Mouse (Mus musculus): Measurements from ENCODE around the gene Hist2h2be. TPM values are rescaled to one million over a fixed set of nuclear protein-coding genes. Genes with fewer than 3 reads are reported as not detected.
A peak's percentile ranks its signal among the peaks of the same experiment; 100 is the strongest.
"Not testable (repeated sequence)": the region's sequence is repeated elsewhere in the genome, so short reads cannot be mapped to it uniquely, and the experiment has no call there.

Gene Hist2h2be
- polyA plus RNA-seq, 1 experiment: 8.0 TPM

DNA sequence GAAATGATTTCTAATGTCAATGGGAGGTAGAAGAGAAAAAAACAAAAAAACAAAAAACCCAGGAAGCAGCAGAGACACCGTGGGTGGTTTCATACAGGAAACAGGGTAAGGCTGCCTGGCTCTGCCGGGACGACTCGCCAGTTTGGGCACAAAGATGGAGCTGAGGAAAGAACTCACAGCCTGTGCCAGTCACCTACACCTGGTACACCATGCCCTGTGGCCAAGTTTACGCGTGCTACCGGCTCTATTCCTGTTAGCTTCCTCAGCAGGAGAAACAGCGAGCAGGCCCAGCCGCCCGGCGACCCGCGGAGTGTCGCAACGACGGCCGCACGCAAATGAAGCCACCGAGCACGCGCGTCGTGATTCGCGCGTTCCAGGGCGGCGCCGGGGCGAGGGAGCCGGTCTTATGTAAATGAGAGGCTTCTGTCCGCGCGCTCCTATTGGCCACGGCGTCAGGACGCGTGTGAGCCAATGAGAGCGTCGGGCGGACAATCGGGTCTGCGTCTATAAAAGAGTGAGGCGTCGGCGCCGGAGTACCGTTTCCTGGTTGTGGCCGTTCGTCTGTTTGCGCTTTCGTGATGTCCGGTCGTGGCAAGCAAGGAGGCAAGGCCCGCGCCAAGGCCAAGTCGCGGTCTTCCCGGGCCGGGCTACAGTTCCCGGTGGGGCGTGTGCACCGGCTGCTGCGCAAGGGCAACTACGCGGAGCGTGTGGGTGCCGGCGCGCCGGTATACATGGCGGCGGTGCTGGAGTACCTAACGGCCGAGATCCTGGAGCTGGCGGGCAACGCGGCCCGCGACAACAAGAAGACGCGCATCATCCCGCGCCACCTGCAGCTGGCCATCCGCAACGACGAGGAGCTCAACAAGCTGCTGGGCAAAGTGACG, 24.3 kb downstream of the Hist2h2be start, which contains the start of gene Hist2h2aa1:
Gene Hist2h2aa1, plus strand, starts transcription at position 495 of the 884 bp plus-strand sequence.
- Histone ChIP-seq H3K4me3 (replicated peaks; ENCODE audit: insufficient read depth, low read depth, low read length) (peak within 1 kb of the TSS; percentile 71), H3K4me1 (ENCODE audit: control insufficient read depth, insufficient read depth, low read length) (peaks cover 10% of the 10 kb centered on the region), H3K27ac (ENCODE audit: insufficient read depth, low read length) (peak within 1 kb of the TSS; percentile 93)
- H3K27me3 ChIP-seq (ENCODE audit: control insufficient read depth, insufficient read depth, low read length): not testable (repeated sequence)
- peak; percentile 92 to 93 for DNase-seq
- WGBS: under 1% methylated on average over 45 of the region's 88 CpGs
- peak; percentile 58 for TF ChIP-seq POLR2A (IDR thresholded peaks at IDR 0.05; ENCODE audit: borderline replicate concordance, insufficient read depth, low read length)

GRCm38 (mm10) chr3:96246018-96246417, 25.1 kb downstream of the Hist2h2be start:
- H3K27me3 ChIP-seq (ENCODE audit: control insufficient read depth, insufficient read depth, low read length); DNase-seq: not testable (repeated sequence)
- under 1% methylated on average over 10 of the region's 21 CpGs for WGBS
- peak overlapping the region; percentile 71 for H3K4me3 ChIP-seq (replicated peaks; ENCODE audit: insufficient read depth, low read depth, low read length)
- H3K4me1 ChIP-seq (ENCODE audit: control insufficient read depth, insufficient read depth, low read length): peaks cover 10% of the 10 kb centered on the region
- H3K27ac ChIP-seq (ENCODE audit: insufficient read depth, low read length): 0 out of 2 replicates have a peak overlapping the region, but pooled peaks have one; percentile 61

DNA sequence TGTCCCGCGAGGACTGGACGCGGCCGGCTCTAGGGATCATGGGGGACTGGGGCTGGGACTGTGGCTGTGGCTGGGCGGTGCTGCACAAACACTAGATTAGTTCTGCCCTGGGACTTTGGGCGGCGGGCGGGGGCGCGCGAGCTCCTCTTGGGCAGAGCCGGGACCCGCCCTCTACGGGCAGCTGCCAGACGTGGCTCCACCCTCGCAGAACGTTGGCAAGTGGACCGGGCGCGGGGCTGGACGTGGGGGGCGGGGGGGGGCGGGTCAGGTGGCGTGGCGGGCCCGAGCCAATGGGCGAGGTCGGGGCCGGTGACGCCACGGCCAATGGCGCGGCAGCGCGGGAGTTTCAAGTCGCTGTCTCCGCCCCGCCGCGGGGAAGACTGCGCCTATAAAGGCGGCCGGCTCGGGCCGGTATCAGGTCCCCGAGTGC, 25.5 kb downstream of the Hist2h2be start, which contains the start of gene Hist2h3c1:
Gene Hist2h3c1, plus strand, starts transcription at position 259 of the 430 bp plus-strand sequence.
- Histone ChIP-seq H3K4me1 (ENCODE audit: control insufficient read depth, insufficient read depth, low read length) (peaks cover 10% of the 10 kb centered on the region), H3K27ac (ENCODE audit: insufficient read depth, low read length) (0 out of 2 replicates have a peak within 1 kb of the TSS, but pooled peaks have one; percentile 61), H3K4me3 (replicated peaks; ENCODE audit: insufficient read depth, low read depth, low read length) (peak within 1 kb of the TSS; percentile 71)
- not testable (repeated sequence) for H3K27me3 ChIP-seq (ENCODE audit: control insufficient read depth, insufficient read depth, low read length)
- peak in 1 of 2 experiments; percentile 33 for DNase-seq
- WGBS: 0% methylated on average over 1 of the region's 47 CpGs

GRCm38 (mm10) chr3:96247356-96248140, 26.6 kb downstream of the Hist2h2be start:
- H3K4me3 ChIP-seq (replicated peaks; ENCODE audit: insufficient read depth, low read depth, low read length): no peak overlapping the region
- TF ChIP-seq CTCF (IDR thresholded peaks at IDR 0.05; ENCODE audit: borderline replicate concordance, insufficient read depth, low read depth, low read length) (no peak), POLR2A (IDR thresholded peaks at IDR 0.05; ENCODE audit: borderline replicate concordance, insufficient read depth, low read length) (no peak)
- no peak for DNase-seq
- no peaks in the 10 kb centered on the region for H3K27me3 ChIP-seq (ENCODE audit: control insufficient read depth, insufficient read depth, low read length)
- 33% methylated on average over 11 of the region's 11 CpGs for WGBS
- peaks cover 10% of the 10 kb centered on the region for H3K4me1 ChIP-seq (ENCODE audit: control insufficient read depth, insufficient read depth, low read length)
- no peak overlapping the region for H3K27ac ChIP-seq (ENCODE audit: insufficient read depth, low read length)

- H3K27me3 ChIP-seq (ENCODE audit: control insufficient read depth, insufficient read depth, low read length): no peaks in the 10 kb centered on the region
- DNase-seq: no peak
- WGBS: 55% methylated on average over 6 of the region's 6 CpGs
- no peak for TF ChIP-seq POLR2A (IDR thresholded peaks at IDR 0.05; ENCODE audit: borderline replicate concordance, insufficient read depth, low read length)
- TF ChIP-seq CTCF (IDR thresholded peaks at IDR 0.05; ENCODE audit: borderline replicate concordance, insufficient read depth, low read depth, low read length): no peak
- H3K4me1 ChIP-seq (ENCODE audit: control insufficient read depth, insufficient read depth, low read length): peaks cover 10% of the 10 kb centered on the region
- no peak overlapping the region for H3K27ac ChIP-seq (ENCODE audit: insufficient read depth, low read length)
- H3K4me3 ChIP-seq (replicated peaks; ENCODE audit: insufficient read depth, low read depth, low read length): no peak overlapping the region
Measured at GRCm38 (mm10) chr3:96248141-96249033, 27.5 kb downstream of the Hist2h2be start.

DNA sequence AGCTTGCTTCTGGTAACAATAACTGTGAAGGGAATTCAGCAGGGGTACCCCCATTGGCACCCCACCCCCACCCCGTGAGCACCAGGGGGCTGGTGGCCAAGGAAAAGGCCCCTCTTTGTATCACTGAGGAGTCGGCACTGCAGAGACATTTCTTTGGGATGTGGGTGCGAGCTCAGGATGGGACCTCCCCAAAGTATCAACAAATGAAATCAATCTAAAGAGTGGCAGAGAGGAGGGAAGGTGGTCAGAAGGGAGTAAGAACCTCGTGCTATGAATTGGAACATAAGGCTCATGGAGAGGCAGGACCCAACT, 28.1 kb downstream of the Hist2h2be start:
- Histone ChIP-seq H3K27ac (ENCODE audit: insufficient read depth, low read length) (no peak overlapping the region), H3K27me3 (ENCODE audit: control insufficient read depth, insufficient read depth, low read length) (no peaks in the 10 kb centered on the region), H3K4me3 (replicated peaks; ENCODE audit: insufficient read depth, low read depth, low read length) (no peak overlapping the region), H3K4me1 (ENCODE audit: control insufficient read depth, insufficient read depth, low read length) (peaks cover 7% of the 10 kb centered on the region; the same call in 1 of the 2 replicates)
- DNase-seq: no peak
- TF ChIP-seq CTCF (IDR thresholded peaks at IDR 0.05; ENCODE audit: borderline replicate concordance, insufficient read depth, low read depth, low read length) (no peak), POLR2A (IDR thresholded peaks at IDR 0.05; ENCODE audit: borderline replicate concordance, insufficient read depth, low read length) (no peak)
- 52% methylated on average over 4 of the region's 4 CpGs for WGBS

GRCm38 (mm10) chr3:96250890-96251289, 30.0 kb downstream of the Hist2h2be start:
- no peak for DNase-seq
- no peak for TF ChIP-seq CTCF (IDR thresholded peaks at IDR 0.05; ENCODE audit: borderline replicate concordance, insufficient read depth, low read depth, low read length)
- no peak overlapping the region for H3K27ac ChIP-seq (ENCODE audit: insufficient read depth, low read length)
- no peak overlapping the region for H3K4me3 ChIP-seq (replicated peaks; ENCODE audit: insufficient read depth, low read depth, low read length)
- 87% methylated on average over 3 of the region's 3 CpGs for WGBS
- no peaks in the 10 kb centered on the region for H3K27me3 ChIP-seq (ENCODE audit: control insufficient read depth, insufficient read depth, low read length)
- no peaks in the 10 kb centered on the region for H3K4me1 ChIP-seq (ENCODE audit: control insufficient read depth, insufficient read depth, low read length)
